Mouse (Mus musculus) lung, adult 10 weeks (tissue): ENCODE data around the gene Ralgapa2. TPM values are rescaled to one million over a fixed set of nuclear protein-coding genes. Genes with fewer than 3 reads are reported as not detected.

Source experiments
- polyA plus RNA-seq: library from polyadenylated mRNA; stranded (reverse); fragments of 350-450 nt; fragmentation: Illumina TruSeq; extraction: RNeasy Lipid Tissue Mini Kit (QIAGEN cat#74804); gene quantifications from one replicate; pipeline ENCODE4 v1.2.3, GENCODE M21; 2014; ENCODE audit warnings: low read depth, low replicate concordance; ENCODE audit not compliant: insufficient read depth

Gene Ralgapa2
- 6.1 TPM for polyA plus RNA-seq

GRCm38 (mm10) chr2:146511911-146512580, at the start of gene Ralgapa2:
TSS of gene Ralgapa2 (minus strand) at chr2:146512344.

DNA sequence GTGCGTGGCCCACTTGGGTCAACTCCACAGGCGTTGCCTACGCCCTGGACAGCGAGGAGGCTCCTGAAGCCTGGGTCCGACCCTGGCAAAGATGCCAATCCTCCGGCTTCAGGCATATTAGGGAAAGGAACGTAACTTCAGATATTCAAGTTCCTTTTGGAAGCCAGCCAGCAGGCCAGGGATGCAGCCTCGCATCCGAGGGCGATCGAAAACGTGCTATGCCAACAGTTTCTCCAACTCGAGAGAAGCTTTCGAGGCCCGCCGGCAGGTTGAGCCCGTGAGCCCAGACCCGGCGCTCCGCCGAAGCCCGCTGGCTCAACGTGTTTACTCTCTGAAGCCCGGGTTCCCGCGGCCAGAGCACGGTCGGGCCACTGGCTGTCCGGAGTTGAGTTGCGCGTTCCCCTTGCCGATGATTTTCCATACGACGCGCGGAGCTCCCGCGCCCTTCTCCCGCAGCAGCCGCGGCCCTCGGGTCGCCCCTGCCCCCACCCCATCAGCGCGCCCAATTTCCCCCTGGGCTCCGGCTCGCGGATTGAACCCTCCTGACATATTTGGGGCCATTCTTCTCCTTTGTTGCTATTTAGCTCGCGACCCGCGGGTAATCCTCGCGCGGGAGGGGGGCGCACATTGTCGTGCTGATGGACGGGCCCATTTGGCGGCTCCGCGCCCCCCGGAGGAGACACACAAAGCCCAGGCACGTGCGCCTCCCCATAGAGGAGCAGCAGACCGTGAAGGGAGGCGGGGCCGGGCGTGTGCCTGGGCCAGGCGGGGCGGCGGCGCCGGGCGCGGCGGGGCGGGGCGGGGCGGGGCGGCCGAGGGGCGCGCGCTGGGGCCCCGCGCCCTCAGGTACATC, 290.8 kb downstream of the Ralgapa2 start, which contains the start of gene Insm1:
Gene Insm1 (plus strand): TSS at position 846 of the 853 bp plus-strand sequence.

